Mouse (Mus musculus) liver, postnatal 0 days (tissue): ENCODE results near the gene Ppp1r9a.

ENCODE experiments used
- CTCF ChIP-seq: sonication (generic); IDR thresholded peaks from 2 replicates; pipeline ENCODE4 v1.5.1; 2016; ENCODE audit warnings: antibody characterized with exemption, low read depth
- EP300 ChIP-seq: IDR thresholded peaks from 2 replicates; pipeline ENCODE4 v1.6.1; 2016; ENCODE audit warnings: antibody characterized with exemption, low read depth, mild to moderate bottlenecking

- TF ChIP-seq CTCF (no peak), EP300 (no peak)
Observed at GRCm38 (mm10) chr6:5113103-5113502, 210.4 kb downstream of the Ppp1r9a start.
